Mouse (Mus musculus) splenic B cell, adult 2 months (primary cell): ENCODE measurements around the gene Hsd3b6.
"Not testable (repeated sequence)": the region's sequence is repeated elsewhere in the genome, so short reads cannot be mapped to it uniquely, and the experiment has no call there.

ENCODE experiments used
- DNase-seq: peaks from one replicate; pipeline ENCODE4 v3.0.0-alpha.2; 2011; ENCODE audit warnings: low read depth, low spot score
- H3K27me3 ChIP-seq: 2 replicates; pipeline ENCODE4 v1.6.1; 2012; ENCODE audit warnings: mild to moderate bottlenecking, low read length, moderate library complexity, mixed read lengths; ENCODE audit not compliant: control insufficient read depth, poor library complexity, insufficient read depth, severe bottlenecking
- H3K36me3 ChIP-seq: 2 replicates; pipeline ENCODE4 v1.6.1; 2012; ENCODE audit warnings: mild to moderate bottlenecking, low read length, moderate library complexity, mixed read lengths; ENCODE audit not compliant: control insufficient read depth, poor library complexity, insufficient read depth, severe bottlenecking

Hsd3b6 gene

DNA sequence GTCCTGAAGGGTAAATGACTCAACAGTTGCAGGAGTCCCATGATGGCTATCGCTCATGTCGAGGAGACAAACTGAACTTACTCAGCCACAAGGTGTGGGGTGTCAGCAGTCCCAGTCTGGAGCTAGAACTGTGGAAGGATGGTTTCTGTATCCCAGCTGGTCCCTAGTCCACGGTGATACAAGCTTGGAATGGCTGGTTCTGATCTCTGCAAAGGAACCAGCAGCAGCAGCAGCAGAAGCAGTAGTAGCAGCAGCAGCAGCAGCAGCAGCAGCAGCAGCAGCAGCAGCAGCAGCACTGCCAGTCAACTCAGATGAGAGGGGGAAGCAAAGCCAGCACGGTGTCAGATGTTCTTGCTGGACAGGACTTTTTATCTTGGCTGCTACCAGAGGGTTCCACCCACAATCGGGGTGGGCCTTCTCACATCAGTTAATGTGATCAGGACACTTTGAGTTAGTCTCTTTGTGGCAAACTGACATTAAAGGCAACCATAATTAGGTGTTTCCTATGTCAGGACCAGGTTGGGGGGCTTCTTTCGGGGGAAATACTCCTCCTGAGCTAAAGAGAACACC lies at the start of gene Hsd3b6:
Gene Hsd3b6, minus strand, starts transcription at position 343 of the 570 bp plus-strand sequence.
- no peaks in the 10 kb centered on the region for H3K27me3 ChIP-seq
- DNase-seq = no peak
- no peaks in the 10 kb centered on the region for H3K36me3 ChIP-seq

DNA sequence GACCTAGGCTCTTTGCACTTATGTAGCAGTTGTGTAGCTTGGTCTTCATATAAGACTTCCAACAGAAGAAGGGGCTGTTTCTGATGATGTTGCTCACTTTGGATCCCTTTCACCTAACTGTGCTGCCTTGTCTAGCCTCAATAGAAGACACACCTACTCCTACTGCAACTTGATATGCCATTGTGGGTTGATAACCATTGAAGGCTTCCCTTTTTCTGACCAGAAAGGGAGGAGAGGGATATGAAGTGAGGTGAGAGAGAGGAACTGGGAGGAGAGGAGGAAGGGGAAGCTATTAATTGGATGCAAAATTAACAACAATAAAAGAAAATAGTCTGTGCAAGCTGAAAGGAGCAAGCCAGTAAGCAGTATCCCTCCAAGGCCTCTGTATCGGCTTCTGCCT lies 48.6 kb upstream of the Hsd3b6 start:
- Histone ChIP-seq H3K36me3 (no peaks in the 10 kb centered on the region), H3K27me3 (no peaks in the 10 kb centered on the region)
- DNase-seq = no peak

DNA sequence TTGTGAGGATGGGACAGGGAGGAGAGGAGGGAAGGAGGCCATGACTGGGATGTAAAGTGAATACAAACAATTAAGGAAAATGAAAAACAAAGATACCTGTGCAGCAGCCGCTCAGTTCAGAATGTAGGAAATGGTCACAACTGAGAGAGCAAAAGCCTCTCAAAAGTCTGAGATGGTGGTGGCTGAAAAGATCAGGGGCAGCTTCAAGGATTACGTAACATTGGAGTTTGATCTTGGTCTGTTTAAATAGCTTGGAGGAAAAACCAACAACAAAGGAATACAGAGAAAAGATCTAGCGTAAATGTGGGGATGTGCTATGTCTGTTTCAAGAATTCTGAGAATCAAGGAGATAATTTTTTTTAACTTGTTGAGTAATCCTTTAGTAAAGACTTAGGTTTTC lies 45.3 kb upstream of the Hsd3b6 start, which contains the start of gene Hsd3b1:
Gene Hsd3b1, minus strand, starts transcription at position 219 of the 400 bp plus-strand sequence.
- no peaks in the 10 kb centered on the region for H3K27me3 ChIP-seq
- no peak for DNase-seq
- H3K36me3 ChIP-seq = no peaks in the 10 kb centered on the region

DNA sequence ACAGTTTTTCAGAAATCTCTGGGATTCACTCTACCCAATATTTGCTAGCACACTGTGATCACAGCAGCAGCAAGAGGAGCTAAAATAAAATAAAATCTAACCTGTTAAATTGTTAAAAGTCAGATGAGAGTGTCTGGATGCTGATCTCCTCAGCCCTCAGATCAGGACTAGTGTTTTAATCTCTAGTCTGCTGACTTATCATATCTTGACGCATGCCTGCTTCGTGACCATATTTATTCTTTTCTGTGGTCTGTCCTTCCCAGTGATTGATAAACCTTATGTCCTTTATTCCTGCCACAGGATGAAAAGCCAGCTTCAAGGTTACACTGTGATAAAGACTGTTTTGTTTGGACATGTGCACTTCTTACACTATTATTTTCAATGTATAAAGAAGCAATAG lies 43.8 kb upstream of the Hsd3b6 start:
- no peaks in the 10 kb centered on the region for H3K27me3 ChIP-seq
- no peak for DNase-seq
- no peaks in the 10 kb centered on the region for H3K36me3 ChIP-seq

DNA sequence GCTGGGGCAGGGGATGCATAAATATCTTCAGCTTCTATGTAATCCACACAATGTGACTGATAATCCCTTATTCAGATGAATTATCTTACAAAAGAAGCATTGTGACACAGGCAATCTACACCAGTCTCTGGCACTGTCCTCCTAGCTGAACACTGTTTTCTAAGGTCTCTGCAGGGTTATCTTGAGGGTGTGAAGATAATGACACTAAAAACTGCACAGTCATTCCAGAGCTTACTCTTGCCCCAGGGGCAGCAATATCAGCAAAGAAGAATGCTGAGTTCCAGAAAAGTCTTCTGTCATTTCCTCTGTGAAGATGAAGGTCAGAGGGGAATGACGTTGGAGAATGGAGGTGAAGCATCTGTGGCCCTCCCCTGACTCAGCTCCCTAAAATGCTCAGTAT lies 42.6 kb upstream of the Hsd3b6 start:
- Histone ChIP-seq H3K27me3 (no peaks in the 10 kb centered on the region), H3K36me3 (no peaks in the 10 kb centered on the region)
- no peak for DNase-seq

DNA sequence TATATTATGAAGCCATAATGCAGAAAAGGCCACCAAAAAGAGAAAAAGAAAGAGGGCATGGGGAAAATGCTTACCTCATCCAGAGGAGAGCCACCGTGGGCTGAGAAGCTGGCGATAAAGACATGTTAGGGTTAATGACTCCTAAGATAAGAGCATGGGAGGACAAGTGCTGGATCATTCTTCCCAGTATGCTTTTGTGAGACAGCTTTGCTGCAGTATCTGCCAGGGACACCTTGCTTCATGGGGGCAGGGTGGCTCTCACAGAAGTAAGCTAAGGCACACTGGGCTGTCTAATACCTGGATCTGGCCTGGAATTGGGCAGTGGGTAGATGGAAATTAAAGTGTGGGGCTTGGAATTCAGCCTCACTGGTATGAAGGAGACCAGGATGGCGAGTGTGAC lies 40.9 kb upstream of the Hsd3b6 start:
- Histone ChIP-seq H3K27me3 (no peaks in the 10 kb centered on the region), H3K36me3 (no peaks in the 10 kb centered on the region)
- no peak for DNase-seq

DNA sequence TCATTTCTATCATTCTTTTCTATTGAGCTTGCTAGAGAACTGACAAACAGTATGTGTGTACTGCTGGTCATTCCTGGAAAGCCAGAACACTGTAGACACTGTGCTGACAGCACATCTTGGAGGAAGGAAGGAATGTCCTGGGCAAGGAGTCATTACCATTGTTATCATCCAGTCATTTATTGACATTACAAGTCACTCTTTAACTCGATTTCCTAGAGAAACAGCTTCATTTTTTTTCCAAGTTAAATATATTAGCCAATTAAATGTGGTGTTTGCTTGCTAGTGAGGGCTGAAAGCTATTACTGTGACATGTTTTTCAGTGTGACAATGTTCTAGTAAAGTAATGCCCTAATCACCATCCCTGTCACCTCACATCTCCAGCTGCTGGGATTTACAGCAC lies 39.4 kb upstream of the Hsd3b6 start:
- DNase-seq = no peak
- Histone ChIP-seq H3K27me3 (no peaks in the 10 kb centered on the region), H3K36me3 (no peaks in the 10 kb centered on the region)

DNA sequence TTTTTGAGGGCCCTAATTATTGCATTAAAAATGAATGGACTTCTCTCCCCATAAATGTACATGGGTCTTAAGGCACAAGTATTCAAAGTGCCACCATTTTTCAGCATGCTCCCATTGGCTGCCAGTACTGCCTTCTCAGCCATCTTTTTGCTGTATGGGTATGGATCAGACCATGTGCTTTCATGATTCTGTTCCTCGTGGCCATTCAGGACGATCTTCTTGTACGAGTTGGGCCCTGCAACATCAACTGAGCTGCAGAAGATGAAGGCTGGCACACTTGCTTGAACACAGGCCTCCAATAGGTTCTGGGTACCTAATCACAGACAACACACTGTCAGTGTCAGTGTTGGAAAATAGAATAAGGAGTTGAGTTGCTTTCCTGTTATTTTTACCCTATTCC lies 38.8 kb upstream of the Hsd3b6 start:
- DNase-seq = no peak
- no peaks in the 10 kb centered on the region for H3K36me3 ChIP-seq
- no peaks in the 10 kb centered on the region for H3K27me3 ChIP-seq

DNA sequence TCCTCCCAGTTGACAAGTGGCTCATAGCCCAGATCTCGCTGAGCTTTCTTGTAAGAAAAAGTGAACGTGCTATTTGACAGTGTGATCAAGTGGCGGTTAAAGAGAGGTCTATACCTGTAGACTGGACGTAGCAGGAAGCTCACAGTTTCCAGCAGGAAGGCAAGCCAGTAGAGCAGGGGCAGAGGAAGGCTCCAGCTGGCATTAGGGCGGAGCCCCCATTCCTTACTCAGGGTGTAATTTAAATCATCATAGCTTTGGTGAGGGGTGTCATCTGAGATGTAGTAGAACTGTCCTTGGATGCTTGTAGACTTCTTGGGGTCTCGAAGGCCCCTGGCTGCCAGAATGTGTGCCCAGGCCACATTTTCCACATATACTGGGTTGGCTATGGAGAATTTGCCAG lies 38.4 kb upstream of the Hsd3b6 start:
- Histone ChIP-seq H3K27me3 (no peaks in the 10 kb centered on the region), H3K36me3 (no peaks in the 10 kb centered on the region)
- no peak for DNase-seq

DNA sequence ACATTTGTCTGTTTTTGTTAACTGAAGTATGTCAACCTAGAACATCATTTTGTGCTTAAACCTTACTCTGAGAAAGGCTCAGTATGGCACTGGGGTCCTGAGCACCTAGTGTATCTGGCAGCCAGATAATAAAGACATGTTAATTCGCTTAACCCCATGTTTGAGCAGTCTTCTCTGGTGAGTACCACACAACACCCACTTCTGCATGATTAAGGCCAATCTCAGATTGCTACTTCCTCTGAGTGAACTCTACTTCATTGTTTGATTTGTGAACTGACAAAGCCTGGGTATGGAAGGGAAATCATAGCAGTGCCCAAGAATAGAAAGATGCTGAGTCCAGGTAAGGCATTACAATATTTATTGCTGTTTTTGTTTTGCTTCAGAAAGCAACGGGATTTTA lies 37.6 kb upstream of the Hsd3b6 start:
- DNase-seq = no peak
- Histone ChIP-seq H3K27me3 (no peaks in the 10 kb centered on the region), H3K36me3 (no peaks in the 10 kb centered on the region)

DNA sequence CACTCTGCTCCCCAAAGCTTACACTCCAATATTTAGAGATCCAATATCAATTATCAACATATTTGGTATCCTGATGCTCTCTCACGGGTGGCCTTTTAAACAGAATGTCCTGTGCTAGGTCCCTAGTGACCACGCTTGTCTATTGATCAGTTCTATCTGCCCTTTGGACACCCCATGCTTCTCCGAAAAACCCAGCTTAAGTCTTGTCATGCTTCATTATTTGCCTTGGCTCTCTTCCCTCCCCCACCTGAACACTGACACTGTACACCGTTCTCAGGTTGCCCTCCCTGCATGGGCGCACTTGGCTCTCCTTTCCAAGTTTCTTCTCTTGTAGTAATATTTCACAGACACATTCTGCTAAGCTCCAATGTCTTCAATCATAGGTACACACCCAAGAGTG lies 36.0 kb upstream of the Hsd3b6 start:
- no peak for DNase-seq
- H3K36me3 ChIP-seq = no peaks in the 10 kb centered on the region
- no peaks in the 10 kb centered on the region for H3K27me3 ChIP-seq

DNA sequence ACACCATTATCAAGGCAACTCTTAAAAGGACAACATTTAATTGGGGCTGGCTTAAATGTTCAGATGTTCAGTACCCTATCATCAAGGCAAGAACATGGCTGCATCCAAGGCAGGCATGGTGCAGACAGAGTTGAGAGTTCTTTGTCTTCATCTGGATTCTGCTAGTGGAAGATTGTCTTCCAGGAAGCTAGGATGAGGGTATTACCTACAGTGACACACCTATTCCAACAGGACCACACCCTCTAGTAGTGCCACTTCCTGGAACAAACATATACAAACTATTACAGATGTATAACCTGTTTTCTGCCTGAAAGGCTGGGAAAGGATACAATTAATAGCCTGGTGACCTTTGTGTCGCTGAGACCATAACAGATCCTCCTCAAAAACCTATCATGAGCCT lies 34.7 kb upstream of the Hsd3b6 start:
- H3K27me3 ChIP-seq = no peaks in the 10 kb centered on the region
- DNase-seq = no peak
- H3K36me3 ChIP-seq = no peaks in the 10 kb centered on the region

DNA sequence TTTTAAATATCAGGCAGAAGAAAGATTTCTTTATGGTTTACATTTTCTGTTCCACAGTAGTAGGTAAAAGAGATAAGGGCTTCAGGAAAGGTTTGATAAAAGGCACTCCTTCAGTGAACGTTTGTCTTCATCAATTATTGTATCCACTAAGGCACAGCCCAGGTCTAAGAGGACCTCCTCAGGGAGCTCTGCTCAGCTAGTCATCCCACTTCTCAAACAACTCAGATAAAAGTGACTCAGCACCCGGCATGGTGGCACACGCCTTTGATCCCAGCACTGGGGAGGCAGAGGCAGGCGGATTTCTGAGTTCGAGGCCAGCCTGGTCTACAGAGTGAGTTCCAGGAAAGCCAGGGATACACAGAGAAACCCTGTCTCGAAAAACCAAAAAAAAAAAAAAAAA lies 1.6 kb downstream of the Hsd3b6 start:
- not testable (repeated sequence) for H3K36me3 ChIP-seq, DNase-seq, H3K27me3 ChIP-seq

DNA sequence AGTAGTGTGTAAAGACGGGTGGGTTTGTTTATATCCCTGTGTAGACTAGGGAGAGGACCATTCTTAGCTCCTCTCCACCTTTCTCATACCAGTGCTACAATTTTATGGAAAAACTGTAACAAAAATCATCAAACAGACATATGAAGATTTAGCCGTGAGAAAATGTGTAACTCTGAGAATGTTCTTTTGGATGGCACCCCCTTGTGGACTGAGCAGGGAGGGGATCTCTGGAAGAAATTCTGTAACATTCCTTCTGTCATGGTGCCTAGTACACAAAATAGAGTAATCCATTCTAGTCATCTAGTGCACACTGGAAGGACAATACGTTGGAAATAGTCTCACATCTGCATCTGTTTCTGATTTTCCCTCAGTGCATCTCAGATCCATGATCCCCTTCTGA lies 9.2 kb downstream of the Hsd3b6 start:
- DNase-seq, H3K36me3 ChIP-seq, H3K27me3 ChIP-seq: not testable (repeated sequence)

DNA sequence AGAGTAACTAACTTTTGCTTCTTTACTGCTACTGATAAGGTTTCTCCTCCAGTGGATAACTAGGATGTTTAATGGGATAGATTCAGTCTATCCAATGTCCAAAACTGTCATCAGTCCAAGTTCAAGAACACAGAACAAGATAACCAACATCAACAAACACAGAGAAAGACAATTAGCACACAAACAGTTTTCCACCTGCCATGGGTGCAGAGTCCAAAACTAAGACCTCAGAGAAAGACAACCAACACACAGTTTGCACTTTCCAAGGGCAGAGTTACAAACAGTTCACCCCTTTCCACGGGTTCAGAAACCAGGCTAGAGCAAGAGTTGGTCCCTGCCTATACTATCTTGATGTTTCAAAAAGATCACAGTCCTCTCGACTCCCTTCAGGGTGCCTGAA lies 27.7 kb downstream of the Hsd3b6 start:
- DNase-seq = no peak
- Histone ChIP-seq H3K27me3 (no peaks in the 10 kb centered on the region), H3K36me3 (no peaks in the 10 kb centered on the region)

DNA sequence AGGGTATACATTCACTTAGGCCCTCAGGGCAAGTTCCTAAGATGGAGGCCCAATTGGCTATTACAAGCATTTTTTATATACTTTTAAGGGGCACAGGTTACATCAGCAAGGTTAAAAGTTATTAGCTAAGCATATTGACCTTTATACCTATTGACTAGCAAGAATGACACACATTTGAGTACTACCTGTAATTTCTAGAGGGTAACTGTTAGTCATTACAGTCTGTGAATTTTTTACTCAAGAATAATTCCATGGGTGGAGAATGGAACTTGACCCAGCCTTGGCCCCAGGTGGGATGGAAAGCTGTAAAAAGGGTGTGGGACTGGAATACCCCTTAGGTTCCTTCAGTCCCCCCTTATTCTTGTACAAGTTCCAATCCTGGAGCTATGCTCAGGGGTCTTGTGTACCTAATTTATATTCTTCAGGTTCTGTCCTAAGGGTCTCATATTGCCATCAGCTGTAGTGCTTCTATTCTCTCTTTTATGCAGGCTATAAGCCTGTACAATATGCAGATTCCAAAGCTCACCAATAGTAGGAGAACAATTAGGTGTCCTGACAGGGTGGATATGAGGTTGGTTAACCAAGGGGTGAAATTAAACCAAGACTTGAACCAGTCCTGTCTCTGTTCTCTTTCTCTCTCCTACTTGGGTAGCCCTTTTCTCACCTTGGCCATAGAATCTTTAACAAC lies 31.9 kb downstream of the Hsd3b6 start:
- no peak for DNase-seq
- Histone ChIP-seq H3K36me3 (no peaks in the 10 kb centered on the region), H3K27me3 (no peaks in the 10 kb centered on the region)
